Mouse (Mus musculus) forebrain, embryonic 16.5 days (tissue): ENCODE measurements around the gene Dync1h1. TPM values are rescaled to one million over a fixed set of nuclear protein-coding genes. Genes with fewer than 3 reads are reported as not detected.
"Not testable (repeated sequence)": the region's sequence is repeated elsewhere in the genome, so short reads cannot be mapped to it uniquely, and the experiment has no call there.

ENCODE experiments used
- ATAC-seq: fragments of 200-750 bp; cut with Nextera tagmentation; 2 replicates; pipeline ENCODE4 v1.8.0; 2017; ENCODE audit warnings: mild to moderate bottlenecking, moderate library complexity
- H3K27ac ChIP-seq: fragments of 300-500 bp; sonication (generic); 2 replicates; pipeline ENCODE4 v1.5.1; 2014; ENCODE audit warnings: low read length, control low read depth
- H3K27me3 ChIP-seq: fragments of 300-500 bp; sonication (generic); replicated peaks from 2 replicates; pipeline ENCODE4 v1.6.1; 2014; ENCODE audit warnings: low read length; ENCODE audit not compliant: control insufficient read depth, insufficient read depth
- H3K36me3 ChIP-seq: fragments of 300-500 bp; sonication (generic); 2 replicates; pipeline ENCODE4 v1.6.1; 2014; ENCODE audit not compliant: control insufficient read depth, insufficient read depth
- H3K4me1 ChIP-seq: fragments of 300-500 bp; sonication (generic); replicated peaks from 2 replicates; pipeline ENCODE4 v1.6.1; 2014; ENCODE audit warnings: low read length; ENCODE audit not compliant: control insufficient read depth, insufficient read depth
- H3K4me2 ChIP-seq: fragments of 300-500 bp; sonication (generic); 2 replicates; pipeline ENCODE4 v1.6.1; 2014; ENCODE audit warnings: mild to moderate bottlenecking, low read length, control low read depth
- H3K4me3 ChIP-seq: fragments of 300-500 bp; sonication (generic); replicated peaks from 2 replicates; pipeline ENCODE4 v1.5.1; 2014; ENCODE audit warnings: mild to moderate bottlenecking, low read length, control low read depth
- H3K9ac ChIP-seq: fragments of 300-500 bp; sonication (generic); replicated peaks from 2 replicates; pipeline ENCODE4 v1.6.1; 2014; ENCODE audit warnings: low read depth, low read length, control low read depth
- H3K9me3 ChIP-seq: fragments of 300-500 bp; sonication (generic); 2 replicates; pipeline ENCODE4 v1.6.1; 2016; ENCODE audit warnings: low read length; ENCODE audit not compliant: control insufficient read depth
- WGBS: fragments of 180-500 bp; shearing (Covaris S2); extraction: QIAGEN DNeasy Blood & Tissue Kit; methylation state at CpG from one replicate; pipeline ENCODE4 v1.1.7; 2014; 5-methylcytosine and 5-hydroxymethylcytosine counted together
- polyA plus RNA-seq: library from polyadenylated mRNA; unstranded; fragments of >200 nt; fragmentation: Nextera tagmentation; extraction: Ambion mirVana; gene quantifications from 2 replicates; pipeline ENCODE4 v1.2.1, GENCODE M21; 2015

Dync1h1 gene
- polyA plus RNA-seq, 1 experiment from 2014 or later: 106 TPM

DNA sequence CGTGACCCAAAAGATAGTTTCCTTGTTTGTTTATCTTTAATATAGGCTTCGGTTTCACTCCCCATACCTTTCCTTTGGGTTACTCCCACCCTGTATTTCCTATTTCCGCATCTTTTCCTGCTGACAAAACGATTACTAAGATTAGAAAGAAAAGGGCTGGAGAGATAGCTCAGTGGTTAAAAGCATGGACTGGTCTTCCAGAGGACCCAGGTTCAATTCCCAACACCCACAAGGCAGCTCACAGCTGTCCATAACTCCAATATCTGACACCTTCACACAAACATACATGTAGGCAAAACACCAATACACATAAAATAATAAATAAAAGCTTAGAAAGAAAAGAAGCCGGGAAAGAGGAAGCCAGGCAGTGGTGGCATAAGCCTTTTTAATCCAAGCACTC lies 96.2 kb downstream of the Dync1h1 start:
- no peak for ATAC-seq
- 73% methylated on average over 5 of the region's 5 CpGs for WGBS

GRCm38 (mm10) chr12:110698080-110698479 lies 96.8 kb downstream of the Dync1h1 start:
- Histone ChIP-seq H3K4me3 (no peak overlapping the region), H3K4me1 (peaks cover 17% of the 10 kb centered on the region), H3K27ac (no peak overlapping the region), H3K27me3 (0 out of 2 replicates have a peak, but pooled peaks cover 2% of the 10 kb centered on the region), H3K4me2 (no peak overlapping the region), H3K9me3 (no peaks in the 10 kb centered on the region), H3K36me3 (peaks cover 4% of the 10 kb centered on the region), H3K9ac (no peak overlapping the region)
- 88% methylated on average over 1 of the region's 1 CpGs for WGBS
- no peak for ATAC-seq

More for the DNA sequence above, 96.2 kb downstream of the Dync1h1 start:
- no peak overlapping the region for H3K4me2 ChIP-seq
- H3K9ac ChIP-seq: no peak overlapping the region
- 0 out of 2 replicates have a peak, but pooled peaks cover 2% of the 10 kb centered on the region for H3K27me3 ChIP-seq
- no peak overlapping the region for H3K4me3 ChIP-seq
- no peak overlapping the region for H3K27ac ChIP-seq
- peaks cover 16% of the 10 kb centered on the region for H3K4me1 ChIP-seq
- H3K36me3 ChIP-seq: peaks cover 8% of the 10 kb centered on the region
- H3K9me3 ChIP-seq: no peaks in the 10 kb centered on the region

DNA sequence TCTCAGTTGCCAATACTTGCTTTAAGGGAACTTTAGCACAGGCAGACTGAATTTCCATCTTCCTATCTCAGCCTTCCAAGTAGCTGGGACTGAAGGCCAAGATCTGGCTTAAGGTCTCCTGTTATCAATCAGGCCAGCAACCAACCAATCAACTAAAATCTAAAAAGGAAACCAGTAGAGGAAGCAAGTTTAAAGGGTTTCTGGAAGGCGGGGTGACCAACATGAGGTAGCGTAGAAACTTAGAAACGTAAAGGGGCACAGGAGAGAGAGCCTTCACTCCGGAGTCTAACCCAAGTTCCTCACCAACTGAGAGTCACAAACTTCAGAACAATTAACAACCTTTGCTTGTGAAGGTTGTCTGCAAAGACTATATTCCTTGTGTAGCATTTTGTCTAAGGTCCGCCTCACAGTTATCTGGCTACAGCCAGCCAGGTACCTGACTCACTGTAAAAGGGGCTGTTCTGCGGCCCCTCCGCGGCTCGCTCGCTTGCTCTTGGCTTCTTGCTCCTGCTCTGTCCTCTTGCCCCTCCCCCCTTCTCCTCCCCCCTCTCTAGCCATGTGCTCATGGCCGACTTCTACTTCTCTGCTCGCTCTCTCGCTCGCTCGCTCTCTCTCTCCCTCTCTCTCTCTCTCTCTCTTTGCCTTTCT lies 97.4 kb downstream of the Dync1h1 start:
- Histone ChIP-seq H3K9me3 (no peaks in the 10 kb centered on the region), H3K4me1 (peaks cover 18% of the 10 kb centered on the region), H3K27ac (no peak overlapping the region), H3K4me2 (no peak overlapping the region), H3K27me3 (0 out of 2 replicates have a peak, but pooled peaks cover 2% of the 10 kb centered on the region), H3K4me3 (no peak overlapping the region), H3K9ac (no peak overlapping the region), H3K36me3 (peaks cover 4% of the 10 kb centered on the region; the same call in 1 of the 2 replicates)
- no peak for ATAC-seq
- WGBS: 50% methylated on average over 15 of the region's 15 CpGs

DNA sequence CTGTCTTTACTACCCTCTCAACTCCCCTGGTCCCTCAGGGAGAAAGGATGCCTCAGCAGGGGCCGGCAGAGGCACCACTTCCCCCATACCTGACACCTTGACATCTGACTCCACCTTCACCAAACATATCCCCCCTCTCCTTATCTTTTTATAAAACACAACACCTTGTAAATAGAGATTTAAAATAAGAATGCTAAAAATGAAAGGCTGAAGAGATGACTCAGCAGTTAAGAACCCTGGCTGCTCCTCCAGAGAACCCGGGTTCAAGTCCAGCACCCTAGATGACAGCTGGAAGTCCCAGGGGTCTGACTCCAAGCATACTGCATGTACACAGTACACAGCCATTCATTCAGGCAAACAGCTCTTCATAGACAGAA lies 97.9 kb downstream of the Dync1h1 start:
- no peak overlapping the region for H3K4me2 ChIP-seq
- ATAC-seq: no peak
- WGBS: 65% methylated on average over 2 of the region's 2 CpGs
- peaks cover 4% of the 10 kb centered on the region; the same call in 1 of the 2 replicates for H3K36me3 ChIP-seq
- H3K27ac ChIP-seq: no peak overlapping the region
- H3K27me3 ChIP-seq: 0 out of 2 replicates have a peak, but pooled peaks cover 2% of the 10 kb centered on the region
- no peak overlapping the region for H3K4me3 ChIP-seq
- no peaks in the 10 kb centered on the region for H3K9me3 ChIP-seq
- H3K4me1 ChIP-seq: peaks cover 15% of the 10 kb centered on the region
- no peak overlapping the region for H3K9ac ChIP-seq

DNA sequence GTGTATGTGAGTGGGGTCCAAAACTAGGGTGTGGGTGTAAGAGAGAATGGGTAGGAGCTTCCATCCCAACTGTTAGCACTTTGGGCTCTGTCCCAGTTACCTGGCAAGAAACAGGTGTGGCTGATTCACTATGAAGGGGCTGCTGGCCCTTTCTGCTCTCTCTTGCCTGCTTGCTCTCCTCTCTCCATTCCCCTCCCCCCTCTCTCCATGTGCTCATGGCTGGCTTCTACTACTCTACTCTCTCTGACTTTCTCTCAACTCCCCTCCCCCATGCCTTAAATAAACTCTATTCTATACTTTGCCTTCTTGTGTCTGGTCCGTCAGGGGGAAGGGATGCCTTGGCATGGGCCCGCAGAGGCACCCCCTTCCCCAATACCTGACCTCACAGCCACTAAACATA lies 99.5 kb downstream of the Dync1h1 start:
- Histone ChIP-seq H3K9ac (no peak overlapping the region), H3K4me3 (no peak overlapping the region), H3K27ac (no peak overlapping the region), H3K4me2 (no peak overlapping the region), H3K4me1 (peaks cover 7% of the 10 kb centered on the region; the same call in 1 of the 2 replicates), H3K36me3 (no peaks in the 10 kb centered on the region), H3K27me3 (0 out of 2 replicates have a peak, but pooled peaks cover 2% of the 10 kb centered on the region), H3K9me3 (no peaks in the 10 kb centered on the region)
- no peak for ATAC-seq
- 64% methylated on average over 2 of the region's 2 CpGs for WGBS

DNA sequence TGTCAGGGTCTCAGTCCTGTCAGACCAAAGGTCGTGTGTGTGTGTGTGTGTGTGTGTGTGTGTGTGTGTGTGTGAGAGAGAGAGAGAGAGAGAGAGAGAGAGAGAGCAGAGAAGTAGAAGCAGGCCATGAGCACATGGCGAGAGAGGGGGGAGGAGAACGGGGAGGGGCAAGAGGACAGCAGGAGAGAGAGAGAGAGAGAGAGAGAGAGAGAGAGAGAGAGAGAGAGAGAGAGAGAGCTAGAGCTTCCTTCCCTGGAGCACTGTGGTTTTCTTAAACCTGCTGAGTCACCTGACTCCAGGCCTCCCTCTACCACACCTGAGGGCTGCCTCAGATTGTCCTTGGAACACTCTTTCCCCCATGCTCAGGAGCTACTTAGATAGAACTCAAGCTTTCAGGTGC lies 100.1 kb downstream of the Dync1h1 start:
- H3K4me2 ChIP-seq, H3K4me1 ChIP-seq, H3K27ac ChIP-seq, H3K4me3 ChIP-seq, ATAC-seq, H3K27me3 ChIP-seq, H3K9ac ChIP-seq, H3K36me3 ChIP-seq, H3K9me3 ChIP-seq: not testable (repeated sequence)
- 9% methylated on average over 1 of the region's 3 CpGs for WGBS

DNA sequence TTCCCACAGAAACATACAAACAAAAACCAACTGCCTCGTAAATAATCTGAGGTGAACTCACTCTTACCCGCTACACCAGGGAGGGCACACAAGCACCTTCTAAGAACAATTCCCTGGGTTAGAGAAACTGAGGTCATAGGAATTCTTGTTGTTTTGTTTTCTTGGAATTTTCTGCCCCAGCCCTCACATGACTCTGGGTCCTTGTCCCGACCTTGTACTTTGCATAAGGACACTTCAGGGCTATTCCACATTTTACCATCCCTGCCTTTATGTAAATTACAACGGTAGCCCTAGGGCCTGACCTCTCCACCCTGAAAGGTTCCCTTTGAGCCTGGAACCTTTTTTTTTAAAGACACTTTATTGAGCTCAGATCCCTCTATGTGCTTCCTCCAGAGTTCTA lies 101.3 kb downstream of the Dync1h1 start, which contains the start of gene Hsp90aa1:
Hsp90aa1 (minus strand) TSS at position 173 of the 400 bp plus-strand sequence.
- H3K27me3 ChIP-seq: 0 out of 2 replicates have a peak, but pooled peaks cover 2% of the 10 kb centered on the region
- peaks cover 8% of the 10 kb centered on the region for H3K4me1 ChIP-seq
- no peak within 1 kb of the TSS for H3K27ac ChIP-seq
- no peak within 1 kb of the TSS for H3K4me3 ChIP-seq
- no peaks in the 10 kb centered on the region for H3K36me3 ChIP-seq
- H3K4me2 ChIP-seq: no peak within 1 kb of the TSS
- H3K9ac ChIP-seq: no peak within 1 kb of the TSS
- WGBS: 57% methylated on average over 4 of the region's 4 CpGs
- ATAC-seq: no peak
- no peaks in the 10 kb centered on the region for H3K9me3 ChIP-seq

DNA sequence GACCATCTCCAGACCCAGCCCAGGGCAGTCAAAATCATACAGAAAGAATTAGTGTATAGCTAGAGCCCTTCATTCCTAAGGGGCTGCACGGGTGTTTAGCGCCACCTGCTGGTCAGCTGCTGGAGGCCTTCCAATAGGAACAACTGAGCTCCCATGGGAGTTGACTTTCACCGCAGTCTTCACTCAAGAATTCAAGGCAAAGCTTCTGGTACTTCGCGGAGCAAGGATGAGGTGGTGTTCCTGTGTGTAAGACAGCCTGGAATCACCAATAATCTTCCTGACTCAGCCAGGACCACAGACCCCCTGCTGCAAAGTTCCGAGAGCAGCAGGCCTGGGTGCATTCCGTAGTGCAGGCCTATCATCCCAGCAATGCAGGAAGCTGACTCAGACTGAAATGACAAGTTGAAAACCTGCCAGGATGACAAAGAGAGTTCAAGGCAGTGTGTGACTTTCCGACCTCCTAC lies 101.8 kb downstream of the Dync1h1 start:
- no peaks in the 10 kb centered on the region for H3K9me3 ChIP-seq
- 34% methylated on average over 8 of the region's 8 CpGs for WGBS
- peaks cover 8% of the 10 kb centered on the region for H3K4me1 ChIP-seq
- H3K27ac ChIP-seq: no peak overlapping the region
- H3K4me3 ChIP-seq: no peak overlapping the region
- no peaks in the 10 kb centered on the region for H3K36me3 ChIP-seq
- H3K27me3 ChIP-seq: 0 out of 2 replicates have a peak, but pooled peaks cover 2% of the 10 kb centered on the region
- no peak overlapping the region for H3K4me2 ChIP-seq
- ATAC-seq: peak; percentile 56; the same call in 1 of the 2 replicates
- H3K9ac ChIP-seq: no peak overlapping the region

DNA sequence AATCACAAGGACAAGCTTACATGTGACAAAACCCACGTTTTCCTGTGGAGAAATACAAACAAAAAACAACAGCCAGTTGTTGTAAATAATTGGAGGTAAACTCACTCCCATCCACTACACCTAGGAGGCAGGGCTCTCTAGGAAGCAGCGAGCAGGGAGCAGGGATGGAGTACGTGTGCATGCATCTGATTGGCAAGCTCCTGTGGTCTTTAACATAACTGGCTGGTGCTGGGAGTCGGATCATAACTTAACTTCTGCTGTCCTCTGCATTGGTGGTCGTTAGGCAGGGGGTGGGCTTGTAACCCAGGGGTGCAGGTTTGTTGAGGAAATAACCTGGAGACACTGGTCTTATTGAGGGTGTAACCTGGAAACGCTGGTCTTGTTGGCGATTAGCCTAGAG lies 102.4 kb downstream of the Dync1h1 start:
- ATAC-seq: no peak
- H3K27ac ChIP-seq: no peak overlapping the region
- no peaks in the 10 kb centered on the region for H3K36me3 ChIP-seq
- H3K27me3 ChIP-seq: no peaks in the 10 kb centered on the region
- H3K9ac ChIP-seq: no peak overlapping the region
- H3K4me1 ChIP-seq: peaks cover 8% of the 10 kb centered on the region
- WGBS: 72% methylated on average over 7 of the region's 7 CpGs
- no peak overlapping the region for H3K4me3 ChIP-seq
- no peak overlapping the region for H3K4me2 ChIP-seq
- no peaks in the 10 kb centered on the region for H3K9me3 ChIP-seq
